Mouse (Mus musculus) lung, embryonic 16.5 days (tissue): ENCODE measurements around the gene Acaa1b. TPM values are rescaled to one million over a fixed set of nuclear protein-coding genes. Genes with fewer than 3 reads are reported as not detected.

ENCODE experiments used
- ATAC-seq: fragments of 200-750 bp; cut with Nextera tagmentation; 2 replicates; pipeline ENCODE4 v1.8.0; 2017; ENCODE audit warnings: low read depth, mild to moderate bottlenecking, moderate library complexity
- H3K27ac ChIP-seq: fragments of 300-500 bp; sonication (generic); 2 replicates; pipeline ENCODE4 v1.5.1; 2014; ENCODE audit warnings: mild to moderate bottlenecking, control low read depth, low read length
- H3K27me3 ChIP-seq: fragments of 300-500 bp; sonication (generic); 2 replicates; pipeline ENCODE4 v1.6.1; 2014; ENCODE audit warnings: low read depth, low read length, mixed read lengths; ENCODE audit not compliant: control insufficient read depth, insufficient read depth
- H3K36me3 ChIP-seq: fragments of 300-500 bp; sonication (generic); 2 replicates; pipeline ENCODE4 v1.6.1; 2014; ENCODE audit warnings: low read length; ENCODE audit not compliant: control insufficient read depth, insufficient read depth
- H3K4me1 ChIP-seq: fragments of 300-500 bp; sonication (generic); replicated peaks from 2 replicates; pipeline ENCODE4 v1.6.1; 2014; ENCODE audit warnings: low read length, mixed read lengths; ENCODE audit not compliant: control insufficient read depth, insufficient read depth
- H3K4me2 ChIP-seq: fragments of 300-500 bp; sonication (generic); 2 replicates; pipeline ENCODE4 v1.6.1; 2014; ENCODE audit warnings: low read depth, low read length, control low read depth
- H3K4me3 ChIP-seq: fragments of 300-500 bp; sonication (generic); 2 replicates; pipeline ENCODE4 v1.5.1; 2014; ENCODE audit warnings: mild to moderate bottlenecking, low read length, control low read depth
- H3K9ac ChIP-seq: fragments of 300-500 bp; sonication (generic); 2 replicates; pipeline ENCODE4 v1.6.1; 2014; ENCODE audit warnings: low read length, control low read depth
- H3K9me3 ChIP-seq: fragments of 300-500 bp; sonication (generic); 2 replicates; pipeline ENCODE4 v1.6.1; 2016; ENCODE audit warnings: low read length; ENCODE audit not compliant: control insufficient read depth
- WGBS: fragments of 180-500 bp; shearing (Covaris S2); extraction: QIAGEN DNeasy Blood & Tissue Kit; methylation state at CpG from one replicate; pipeline ENCODE4 v1.1.7; 2014; 5-methylcytosine and 5-hydroxymethylcytosine counted together
- polyA plus RNA-seq: library from polyadenylated mRNA; unstranded; fragments of >200 nt; fragmentation: Nextera tagmentation; extraction: Ambion mirVana; gene quantifications from 2 replicates; pipeline ENCODE4 v1.2.1, GENCODE M21; 2015

Acaa1b gene
- polyA plus RNA-seq, 1 experiment from 2014 or later: 1.3 TPM

DNA sequence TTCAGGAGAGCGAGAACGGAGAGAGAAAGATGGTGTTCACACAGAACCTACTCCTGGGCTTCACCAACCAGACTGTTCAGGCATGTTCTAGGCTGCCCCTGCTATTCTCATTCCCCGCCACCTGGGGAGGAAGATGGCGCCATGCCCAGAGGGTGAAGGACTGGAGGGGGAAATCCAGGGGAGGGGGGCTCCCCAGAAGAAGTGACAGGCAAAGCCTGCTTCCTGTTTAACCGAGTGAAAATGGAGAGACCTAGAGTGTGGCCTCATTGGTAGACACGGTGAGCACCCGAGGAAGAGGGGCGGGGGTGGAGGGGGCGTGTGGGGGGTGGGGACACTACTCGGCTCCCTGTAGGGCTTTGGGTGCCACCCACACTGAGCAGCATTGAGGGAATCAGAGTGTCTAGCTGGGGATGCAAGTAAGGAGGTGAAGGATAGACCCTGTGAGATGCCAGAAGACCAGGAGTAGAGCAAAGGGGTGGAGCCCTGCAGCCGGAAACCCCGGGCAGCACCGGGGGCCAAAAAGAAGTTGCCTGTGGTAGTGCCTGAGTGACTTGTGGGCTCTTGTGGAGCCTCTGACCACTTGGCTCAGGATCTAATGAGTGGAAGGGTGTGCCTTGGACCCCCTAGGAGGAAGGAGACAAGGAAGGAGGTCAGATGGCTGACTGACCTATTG lies 10.7 kb downstream of the Acaa1b start:
- Histone ChIP-seq H3K27me3 (no peaks in the 10 kb centered on the region), H3K27ac (no peak overlapping the region), H3K9me3 (no peaks in the 10 kb centered on the region), H3K36me3 (no peaks in the 10 kb centered on the region), H3K4me3 (no peak overlapping the region), H3K4me2 (no peak overlapping the region), H3K4me1 (no peaks in the 10 kb centered on the region), H3K9ac (no peak overlapping the region)
- WGBS: 64% methylated on average over 13 of the region's 13 CpGs
- ATAC-seq: no peak

DNA sequence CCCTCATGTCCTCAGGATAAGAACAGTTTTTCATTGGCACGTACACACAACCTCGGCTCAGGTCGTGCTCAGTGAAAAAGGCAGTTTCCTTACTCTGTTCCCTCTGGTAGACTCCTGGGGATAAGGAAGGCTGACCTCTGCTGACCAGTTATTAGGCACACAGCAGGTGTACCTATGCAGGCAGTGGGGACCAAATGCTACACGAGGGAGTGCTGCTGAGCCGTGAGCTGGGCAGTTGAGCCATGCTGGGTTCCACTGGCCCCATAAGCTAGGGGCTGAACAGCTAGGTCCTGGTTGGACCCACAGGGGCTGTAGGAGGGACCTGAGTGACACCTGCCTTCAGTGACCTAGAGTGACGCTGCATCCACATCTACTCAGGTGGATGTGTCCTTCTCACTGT lies 11.3 kb downstream of the Acaa1b start:
- Histone ChIP-seq H3K4me3 (no peak overlapping the region), H3K36me3 (no peaks in the 10 kb centered on the region), H3K9me3 (no peaks in the 10 kb centered on the region), H3K4me1 (no peaks in the 10 kb centered on the region), H3K9ac (no peak overlapping the region), H3K4me2 (no peak overlapping the region), H3K27me3 (no peaks in the 10 kb centered on the region), H3K27ac (no peak overlapping the region)
- no peak for ATAC-seq
- 66% methylated on average over 6 of the region's 6 CpGs for WGBS

DNA sequence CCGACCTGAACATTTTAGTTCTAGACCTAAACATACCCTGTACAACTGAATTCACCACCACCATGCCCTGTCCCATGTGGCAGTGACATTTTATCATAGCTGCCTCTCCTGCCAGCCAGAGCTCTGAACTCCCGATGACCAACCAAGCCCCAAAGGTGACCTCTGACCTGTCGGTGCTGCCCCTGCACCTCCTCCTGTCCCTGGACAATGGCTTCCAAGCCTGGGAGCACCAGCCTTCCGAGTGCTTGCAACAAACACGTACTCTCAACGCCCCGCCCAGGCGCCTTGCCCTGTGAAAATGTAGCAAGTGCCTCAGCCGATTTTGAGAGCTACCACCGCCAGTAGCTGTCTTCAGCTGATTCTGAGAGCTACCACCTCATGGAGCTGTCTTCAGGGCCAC lies 11.8 kb downstream of the Acaa1b start:
- ATAC-seq: no peak
- Histone ChIP-seq H3K4me2 (no peak overlapping the region), H3K36me3 (no peaks in the 10 kb centered on the region), H3K4me3 (no peak overlapping the region), H3K27ac (no peak overlapping the region), H3K4me1 (no peaks in the 10 kb centered on the region), H3K27me3 (no peaks in the 10 kb centered on the region), H3K9me3 (no peaks in the 10 kb centered on the region), H3K9ac (no peak overlapping the region)
- 54% methylated on average over 10 of the region's 10 CpGs for WGBS

DNA sequence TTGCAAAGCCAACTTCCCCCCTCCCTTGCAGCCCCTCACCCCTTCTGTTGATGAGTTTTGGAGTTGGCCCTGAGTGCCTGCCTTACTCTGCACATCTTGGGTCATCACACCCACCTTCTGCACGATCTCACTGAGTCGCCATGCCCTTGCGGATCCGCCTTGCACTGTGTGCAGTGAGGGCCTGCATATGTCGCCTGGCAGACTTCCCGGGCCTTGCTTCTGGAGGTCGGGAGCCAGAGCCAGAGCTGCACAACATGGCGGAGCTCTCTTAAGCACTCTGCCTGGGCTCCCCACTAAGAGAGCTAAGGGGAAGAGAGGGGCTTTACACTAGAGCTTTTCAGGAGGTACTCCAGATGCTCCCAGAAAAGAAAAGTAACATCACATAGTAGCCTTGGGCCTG lies 12.2 kb downstream of the Acaa1b start:
- no peak overlapping the region for H3K9ac ChIP-seq
- no peak overlapping the region for H3K27ac ChIP-seq
- H3K9me3 ChIP-seq: no peaks in the 10 kb centered on the region
- H3K4me3 ChIP-seq: no peak overlapping the region
- no peaks in the 10 kb centered on the region for H3K36me3 ChIP-seq
- H3K27me3 ChIP-seq: no peaks in the 10 kb centered on the region
- ATAC-seq: peak; percentile 69
- no peak overlapping the region for H3K4me2 ChIP-seq
- 50% methylated on average over 8 of the region's 8 CpGs for WGBS
- H3K4me1 ChIP-seq: no peaks in the 10 kb centered on the region

DNA sequence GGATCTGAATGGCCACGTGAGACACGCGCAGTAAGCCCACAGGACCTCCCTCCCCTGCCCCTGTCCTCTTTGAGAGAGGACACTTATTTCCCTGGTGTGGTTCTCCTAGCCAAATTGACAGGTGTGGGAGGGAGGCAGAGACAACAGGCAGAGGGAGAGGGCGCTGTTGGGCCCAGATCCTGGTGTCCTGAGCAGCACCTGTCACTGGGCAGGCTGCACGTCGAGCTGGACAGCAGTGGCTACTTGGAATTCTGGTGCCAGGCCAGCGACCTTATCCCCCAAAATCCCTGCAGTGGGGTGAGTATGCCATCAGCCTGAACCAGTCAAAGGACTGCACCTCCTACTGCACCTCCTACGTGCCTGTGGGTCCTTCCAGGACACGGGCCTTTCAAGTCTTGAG lies 13.5 kb downstream of the Acaa1b start:
- no peak overlapping the region for H3K27ac ChIP-seq
- H3K9me3 ChIP-seq: no peaks in the 10 kb centered on the region
- no peaks in the 10 kb centered on the region for H3K36me3 ChIP-seq
- no peaks in the 10 kb centered on the region for H3K4me1 ChIP-seq
- H3K9ac ChIP-seq: no peak overlapping the region
- ATAC-seq: no peak
- H3K4me3 ChIP-seq: no peak overlapping the region
- no peaks in the 10 kb centered on the region for H3K27me3 ChIP-seq
- 58% methylated on average over 9 of the region's 9 CpGs for WGBS
- no peak overlapping the region for H3K4me2 ChIP-seq

DNA sequence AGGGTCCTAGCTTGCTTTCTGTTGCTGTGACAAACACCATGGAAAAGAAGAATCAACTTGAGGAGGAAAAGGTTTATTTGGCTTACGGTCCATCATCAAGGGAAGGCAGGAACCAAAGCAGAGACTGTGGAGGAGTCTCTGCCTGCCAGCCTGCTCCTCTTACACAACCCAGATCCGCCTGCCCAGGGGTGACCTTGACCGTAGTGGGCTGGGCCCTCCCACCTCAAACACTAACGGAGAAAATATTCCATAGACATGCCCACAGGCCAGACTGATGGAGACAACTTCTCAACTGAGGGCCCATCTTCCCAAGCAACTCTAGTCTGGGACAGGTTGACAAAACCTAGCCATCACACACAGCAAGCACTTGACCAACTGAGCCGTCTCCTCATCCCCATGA lies 14.8 kb downstream of the Acaa1b start:
- no peak for ATAC-seq
- Histone ChIP-seq H3K36me3 (no peaks in the 10 kb centered on the region), H3K27ac (no peak overlapping the region), H3K4me3 (no peak overlapping the region), H3K9ac (no peak overlapping the region), H3K27me3 (no peaks in the 10 kb centered on the region), H3K4me1 (no peaks in the 10 kb centered on the region), H3K9me3 (no peaks in the 10 kb centered on the region), H3K4me2 (no peak overlapping the region)
- WGBS: 72% methylated on average over 5 of the region's 5 CpGs

DNA sequence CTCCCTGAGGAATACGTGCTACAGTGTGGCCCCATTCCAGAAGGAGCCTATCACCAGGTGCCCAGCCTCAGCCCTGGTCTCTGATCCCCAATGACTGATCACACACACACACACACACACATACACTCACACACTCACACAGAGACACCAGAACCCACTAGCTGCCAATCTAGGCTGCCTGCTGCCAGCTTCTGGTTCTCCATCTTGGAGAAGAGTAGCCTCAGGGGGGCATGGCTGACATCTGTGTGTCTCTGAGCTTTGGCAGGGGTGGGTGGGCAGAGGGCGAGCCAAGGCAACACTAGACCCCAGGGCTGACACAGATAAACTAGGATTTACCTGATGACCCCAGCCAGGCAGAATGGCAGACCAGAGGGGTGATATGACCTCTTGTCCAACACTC lies 18.1 kb downstream of the Acaa1b start:
- H3K27ac ChIP-seq: no peak overlapping the region
- H3K27me3 ChIP-seq: no peaks in the 10 kb centered on the region
- no peak overlapping the region for H3K4me3 ChIP-seq
- WGBS: 65% methylated on average over 2 of the region's 2 CpGs
- no peaks in the 10 kb centered on the region for H3K9me3 ChIP-seq
- H3K4me2 ChIP-seq: no peak overlapping the region
- H3K4me1 ChIP-seq: no peaks in the 10 kb centered on the region
- ATAC-seq: no peak
- no peak overlapping the region for H3K9ac ChIP-seq
- H3K36me3 ChIP-seq: no peaks in the 10 kb centered on the region

DNA sequence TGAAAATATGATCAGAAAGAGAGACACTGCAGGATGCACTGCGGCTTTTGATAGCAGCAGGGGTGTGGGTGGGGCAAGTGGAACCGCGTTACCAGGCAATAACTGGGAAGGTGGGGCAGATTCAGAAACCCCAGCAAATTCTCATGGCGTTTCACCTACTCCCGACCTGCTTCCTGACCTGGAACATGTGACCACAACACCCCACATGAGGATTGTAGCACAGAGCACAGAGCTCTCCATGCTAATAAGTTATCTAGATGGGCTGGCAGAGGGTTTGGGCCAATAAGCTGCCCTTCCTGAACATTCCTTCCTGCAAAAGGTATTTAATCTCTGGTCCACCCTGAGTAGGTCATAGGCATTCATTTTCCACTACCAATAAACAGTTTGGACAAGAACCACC lies 26.2 kb downstream of the Acaa1b start:
- no peak overlapping the region for H3K4me2 ChIP-seq
- H3K36me3 ChIP-seq: no peaks in the 10 kb centered on the region
- WGBS: 39% methylated on average over 5 of the region's 5 CpGs
- H3K27me3 ChIP-seq: no peaks in the 10 kb centered on the region
- H3K4me1 ChIP-seq: no peaks in the 10 kb centered on the region
- H3K27ac ChIP-seq: no peak overlapping the region
- ATAC-seq: no peak
- no peak overlapping the region for H3K9ac ChIP-seq
- no peak overlapping the region for H3K4me3 ChIP-seq
- no peaks in the 10 kb centered on the region for H3K9me3 ChIP-seq

DNA sequence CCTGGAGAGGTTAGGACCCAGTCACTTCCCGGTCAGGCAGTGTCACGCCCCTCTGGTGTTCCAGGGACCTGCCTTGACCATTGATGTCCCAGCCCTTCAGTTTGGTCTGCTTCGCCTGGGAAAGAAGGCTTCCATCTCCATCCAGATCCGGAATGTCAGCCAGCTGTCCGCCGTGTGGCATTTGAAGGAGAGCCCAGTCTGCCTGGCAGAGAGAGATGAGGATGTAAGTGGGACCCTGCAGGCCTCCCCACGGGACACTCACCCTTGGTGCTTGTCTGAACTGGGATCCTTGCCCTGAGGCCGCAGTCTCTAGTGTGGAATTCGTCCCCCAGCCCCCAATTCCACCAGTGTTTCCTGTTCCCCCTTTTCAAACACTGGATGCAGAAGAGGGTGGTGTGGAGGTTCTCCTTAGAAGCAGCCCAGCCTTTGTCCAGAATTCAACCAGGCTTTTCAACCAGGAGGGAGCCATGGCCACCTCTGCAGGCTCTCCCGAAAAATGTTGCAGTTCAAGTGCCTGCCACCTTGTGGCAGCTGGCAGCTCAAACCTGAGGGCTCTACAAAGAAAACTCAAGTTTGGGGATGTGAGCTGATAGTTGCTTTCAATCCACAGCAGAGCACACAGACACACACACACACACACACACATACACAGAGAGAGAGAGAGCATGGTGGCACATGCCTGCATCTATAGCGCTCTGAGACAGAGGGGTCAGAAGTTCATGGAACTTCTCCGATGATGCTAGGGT lies 28.3 kb downstream of the Acaa1b start:
- Histone ChIP-seq H3K36me3 (no peaks in the 10 kb centered on the region), H3K4me1 (no peaks in the 10 kb centered on the region), H3K4me3 (no peak overlapping the region), H3K4me2 (no peak overlapping the region), H3K27me3 (no peaks in the 10 kb centered on the region), H3K9me3 (no peaks in the 10 kb centered on the region), H3K9ac (no peak overlapping the region), H3K27ac (no peak overlapping the region)
- WGBS: 69% methylated on average over 12 of the region's 12 CpGs
- ATAC-seq: no peak
